Mouse (Mus musculus) lung, embryonic 14.5 days (tissue): ENCODE measurements at regions not wholly inside any gene's neighbourhood (a gene's known extent, or its start where the extent isn't known, plus 50 kb on each side); places are given as distances from the start of the nearest gene placed in this dataset.

ENCODE experiments used
- ATAC-seq: fragments of 200-750 bp; cut with Nextera tagmentation; 2 replicates; pipeline ENCODE4 v1.8.0; 2017; ENCODE audit warnings: mild to moderate bottlenecking, moderate TSS enrichment, moderate library complexity; ENCODE audit not compliant: insufficient read depth
- DNase-seq: peaks from one replicate; pipeline ENCODE4 v3.0.0-alpha.2; 2015
- H3K27ac ChIP-seq: fragments of 300-500 bp; sonication (generic); 2 replicates; pipeline ENCODE4 v1.5.1; 2014; ENCODE audit warnings: low read depth, mild to moderate bottlenecking, moderate library complexity
- H3K27me3 ChIP-seq: fragments of 300-500 bp; sonication (generic); 2 replicates; pipeline ENCODE4 v1.6.1; 2014; ENCODE audit warnings: low read length, control low read depth; ENCODE audit not compliant: insufficient read depth
- H3K36me3 ChIP-seq: fragments of 300-500 bp; sonication (generic); 2 replicates; pipeline ENCODE4 v1.6.1; 2014; ENCODE audit warnings: control low read depth; ENCODE audit not compliant: insufficient read depth
- H3K4me1 ChIP-seq: fragments of 300-500 bp; sonication (generic); 2 replicates; pipeline ENCODE4 v1.6.1; 2014; ENCODE audit warnings: antibody characterized with exemption, control low read depth; ENCODE audit not compliant: insufficient read depth
- H3K4me2 ChIP-seq: fragments of 300-500 bp; sonication (generic); 2 replicates; pipeline ENCODE4 v1.6.1; 2014; ENCODE audit warnings: mild to moderate bottlenecking
- H3K4me3 ChIP-seq: fragments of 300-500 bp; sonication (generic); 2 replicates; pipeline ENCODE4 v1.5.1; 2014; ENCODE audit warnings: low read depth, low read length
- H3K9ac ChIP-seq: fragments of 300-500 bp; sonication (generic); 2 replicates; pipeline ENCODE4 v1.6.1; 2014
- H3K9me3 ChIP-seq: fragments of 300-500 bp; sonication (generic); 2 replicates; pipeline ENCODE4 v1.6.1; 2016; ENCODE audit warnings: low read depth, low read length, control low read depth
- CTCF ChIP-seq: IDR thresholded peaks from 2 replicates; pipeline ENCODE4 v1.5.1; 2016; ENCODE audit warnings: antibody characterized with exemption, low read depth
- WGBS: fragments of 180-500 bp; shearing (Covaris S2); extraction: QIAGEN DNeasy Blood & Tissue Kit; methylation state at CpG from one replicate; pipeline ENCODE4 v1.1.7; 2014; 5-methylcytosine and 5-hydroxymethylcytosine counted together

DNA sequence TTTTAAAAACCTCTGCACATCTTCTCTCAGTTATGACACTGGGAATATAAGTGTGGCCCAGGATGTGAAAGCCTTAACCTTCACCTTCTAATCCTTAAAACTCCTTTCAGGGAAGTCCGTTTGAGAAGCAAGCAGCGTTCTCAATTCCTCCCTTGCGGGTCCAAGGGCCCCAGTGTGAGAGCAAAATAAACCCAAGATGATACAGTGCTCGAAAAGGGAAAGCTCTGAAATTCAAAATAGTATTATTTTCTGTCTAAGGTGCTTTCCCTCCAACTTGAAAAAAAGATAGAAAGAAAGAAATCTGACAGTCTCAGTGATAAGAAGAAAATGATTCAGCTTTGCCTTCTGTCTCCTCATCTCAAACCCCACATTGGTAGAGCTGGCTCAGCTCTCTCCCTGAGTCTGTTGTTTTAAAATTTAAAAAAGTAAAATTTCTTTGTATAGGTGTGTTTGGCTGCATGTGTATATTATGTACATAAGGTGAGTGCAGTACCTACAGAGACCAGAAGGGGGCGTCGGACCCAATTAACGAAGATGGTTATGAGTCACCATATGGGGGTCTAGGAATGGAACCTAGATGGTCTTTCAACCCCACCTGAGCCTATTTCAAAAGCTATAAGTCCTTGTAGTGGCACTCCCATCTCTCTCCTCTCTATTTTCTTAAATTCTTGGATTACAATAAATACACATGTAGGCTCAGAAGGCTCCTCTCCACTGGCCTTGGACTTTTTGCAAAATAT lies 222.3 kb upstream of the Spdye4c start:
- Histone ChIP-seq H3K9me3 (no peaks in the 10 kb centered on the region), H3K4me1 (peaks cover 17% of the 10 kb centered on the region)

DNA sequence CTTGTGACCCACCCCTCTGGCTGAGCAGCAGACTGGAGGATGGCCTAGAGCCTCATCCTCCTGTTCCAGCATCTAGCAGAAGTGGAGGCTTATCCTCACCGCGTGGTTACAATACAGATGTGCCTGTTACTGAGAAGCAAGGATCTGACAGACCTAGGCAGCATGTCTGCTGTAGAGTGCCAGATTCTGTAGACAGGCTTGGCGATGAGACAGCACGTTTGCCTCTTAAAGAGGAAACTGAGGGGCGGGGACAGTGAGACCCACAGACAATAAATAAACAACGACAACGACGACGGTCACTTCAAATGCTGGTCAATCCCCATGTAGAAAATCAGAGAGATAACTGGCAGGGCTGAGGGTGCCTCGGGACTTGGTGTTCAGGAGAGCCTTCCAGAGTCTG lies 220.2 kb upstream of the Spdye4c start:
- Histone ChIP-seq H3K27me3 (no peaks in the 10 kb centered on the region), H3K36me3 (no peaks in the 10 kb centered on the region), H3K9ac (no peak overlapping the region), H3K4me3 (no peak overlapping the region), H3K4me1 (peaks cover 13% of the 10 kb centered on the region), H3K9me3 (no peaks in the 10 kb centered on the region), H3K27ac (no peak overlapping the region; the same call in 1 of the 2 replicates), H3K4me2 (peak overlapping the region; percentile 8; the same call in 1 of the 2 replicates)
- DNase-seq (peak; percentile 60), ATAC-seq (peak; percentile 47; the same call in 1 of the 2 replicates)
- no peak for TF ChIP-seq CTCF
- WGBS: 37% methylated on average over 10 of the region's 10 CpGs

More for the DNA sequence above, 222.3 kb upstream of the Spdye4c start:
- Histone ChIP-seq H3K27me3 (no peaks in the 10 kb centered on the region), H3K27ac (no peak overlapping the region), H3K4me2 (no peak overlapping the region), H3K36me3 (no peaks in the 10 kb centered on the region), H3K9ac (no peak overlapping the region), H3K4me3 (no peak overlapping the region)
- no peak for DNase-seq
- no peak for ATAC-seq
- peak; percentile 53 for TF ChIP-seq CTCF
- 65% methylated on average over 7 of the region's 7 CpGs for WGBS

DNA sequence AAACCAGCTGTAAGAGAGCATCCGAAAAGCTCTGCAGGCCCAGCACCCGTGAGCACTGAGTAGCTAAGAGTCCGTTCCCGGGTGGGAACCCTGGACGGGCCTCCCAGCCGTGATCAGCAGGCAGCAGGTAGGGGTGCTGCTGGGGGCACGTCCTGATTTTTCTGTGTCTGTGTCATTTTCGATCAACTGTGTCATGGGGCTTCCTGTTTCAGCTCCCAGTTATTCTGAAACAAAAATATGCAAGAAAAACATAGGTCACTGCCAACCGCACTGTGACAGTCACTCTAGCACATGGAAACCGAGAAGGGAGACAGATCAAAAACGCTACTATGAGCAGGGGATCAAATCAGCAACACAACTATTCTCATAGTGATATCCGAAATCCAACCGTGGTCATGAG lies 218.8 kb upstream of the Spdye4c start:
- ATAC-seq: no peak
- WGBS: 80% methylated on average over 13 of the region's 13 CpGs
- H3K9me3 ChIP-seq: no peaks in the 10 kb centered on the region

GRCm38 (mm10) chr2:128373363-128374252 lies 217.4 kb upstream of the Spdye4c start:
- ATAC-seq: no peak
- WGBS: 45% methylated on average over 12 of the region's 12 CpGs
- H3K27ac ChIP-seq: no peak overlapping the region

More for the DNA sequence above, 218.8 kb upstream of the Spdye4c start:
- no peak for TF ChIP-seq CTCF
- DNase-seq: no peak
- Histone ChIP-seq H3K4me1 (peaks cover 13% of the 10 kb centered on the region), H3K4me3 (no peak overlapping the region), H3K27ac (no peak overlapping the region), H3K36me3 (no peaks in the 10 kb centered on the region), H3K27me3 (no peaks in the 10 kb centered on the region), H3K4me2 (no peak overlapping the region), H3K9ac (no peak overlapping the region)

GRCm38 (mm10) chr2:128374253-128374566 lies 216.8 kb upstream of the Spdye4c start:
- ATAC-seq: no peak
- no peak overlapping the region for H3K4me2 ChIP-seq
- no peak for TF ChIP-seq CTCF
- H3K4me3 ChIP-seq: no peak overlapping the region
- WGBS: 95% methylated on average over 2 of the region's 2 CpGs
- no peaks in the 10 kb centered on the region for H3K27me3 ChIP-seq
- peaks cover 13% of the 10 kb centered on the region for H3K4me1 ChIP-seq
- H3K27ac ChIP-seq: no peak overlapping the region
- H3K9me3 ChIP-seq: no peaks in the 10 kb centered on the region
- DNase-seq: no peak
- H3K36me3 ChIP-seq: no peaks in the 10 kb centered on the region
- no peak overlapping the region for H3K9ac ChIP-seq

More at GRCm38 (mm10) chr2:128373363-128374252, 217.4 kb upstream of the Spdye4c start:
- Histone ChIP-seq H3K36me3 (no peaks in the 10 kb centered on the region), H3K27me3 (no peaks in the 10 kb centered on the region), H3K4me1 (peaks cover 13% of the 10 kb centered on the region), H3K9me3 (no peaks in the 10 kb centered on the region), H3K9ac (no peak overlapping the region), H3K4me3 (no peak overlapping the region), H3K4me2 (no peak overlapping the region)
- no peak for TF ChIP-seq CTCF
- DNase-seq: peak; percentile 35

- Histone ChIP-seq H3K36me3 (no peaks in the 10 kb centered on the region), H3K9me3 (no peaks in the 10 kb centered on the region), H3K4me1 (peaks cover 13% of the 10 kb centered on the region), H3K4me2 (no peak overlapping the region), H3K27ac (no peak overlapping the region), H3K9ac (no peak overlapping the region), H3K27me3 (no peaks in the 10 kb centered on the region), H3K4me3 (no peak overlapping the region)
- WGBS: 93% methylated on average over 5 of the region's 5 CpGs
- ATAC-seq (no peak), DNase-seq (no peak)
- TF ChIP-seq CTCF: no peak
These were observed 216.1 kb upstream of the Spdye4c start for GRCm38 (mm10) chr2:128374926-128375325.

DNA sequence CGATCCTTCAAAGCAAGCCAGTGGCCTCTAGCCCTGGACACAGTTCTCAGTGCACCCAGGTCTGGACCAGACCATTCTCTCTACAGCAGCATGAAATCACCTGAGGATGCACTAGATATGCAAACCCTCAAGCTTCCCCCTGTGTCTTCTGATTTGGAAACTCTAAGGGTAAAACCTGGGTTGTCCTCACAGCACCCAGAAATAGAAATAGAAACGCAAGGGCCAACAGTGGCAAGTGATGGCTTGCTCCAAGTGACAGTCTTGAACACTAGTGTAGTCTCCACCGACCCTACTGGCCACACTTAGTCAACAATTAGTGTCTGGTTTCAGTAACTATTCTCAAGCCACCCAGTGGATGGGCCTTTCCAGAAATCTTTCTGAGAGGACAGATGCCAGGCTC lies 215.2 kb upstream of the Spdye4c start:
- Histone ChIP-seq H3K4me3 (no peak overlapping the region), H3K4me1 (peaks cover 6% of the 10 kb centered on the region), H3K27ac (no peak overlapping the region), H3K9me3 (no peaks in the 10 kb centered on the region), H3K9ac (no peak overlapping the region), H3K36me3 (no peaks in the 10 kb centered on the region), H3K27me3 (no peaks in the 10 kb centered on the region), H3K4me2 (no peak overlapping the region)
- no peak for TF ChIP-seq CTCF
- ATAC-seq (no peak), DNase-seq (no peak)
- 86% methylated on average over 3 of the region's 3 CpGs for WGBS
